Mouse (Mus musculus): ENCODE results near the gene Cbfa2t2. TPM values are rescaled to one million over a fixed set of nuclear protein-coding genes. Genes with fewer than 3 reads are reported as not detected.

Gene Cbfa2t2
- polyA plus RNA-seq, 1 experiment = 9.8 TPM

- 92% methylated on average over 6 of the region's 6 CpGs for WGBS
- Histone ChIP-seq H3K27ac (ENCODE audit: insufficient read depth, low read depth, low read length) (no peak overlapping the region), H3K4me1 (ENCODE audit: control insufficient read depth, insufficient read depth, insufficient read length, low read length) (peaks cover 19% of the 10 kb centered on the region), H3K36me3 (ENCODE audit: control insufficient read depth, insufficient read depth, low read length) (no peaks in the 10 kb centered on the region), H3K4me3 (ENCODE audit: low read depth, low read length) (no peak overlapping the region), H3K27me3 (ENCODE audit: control insufficient read depth, insufficient read depth, low read length) (0 out of 2 replicates have a peak, but pooled peaks cover under 1% of the 10 kb centered on the region)
- TF ChIP-seq POLR2A (IDR thresholded peaks at IDR 0.05; ENCODE audit: low read depth, low read length) = no peak
- TF ChIP-seq CTCF (IDR thresholded peaks at IDR 0.05; ENCODE audit: extremely low read depth, insufficient read length, insufficient replicate concordance, low read depth, low read length) = no peak
Observed at GRCm38 (mm10) chr2:154555235-154555634, 119.0 kb downstream of the Cbfa2t2 start.

DNA sequence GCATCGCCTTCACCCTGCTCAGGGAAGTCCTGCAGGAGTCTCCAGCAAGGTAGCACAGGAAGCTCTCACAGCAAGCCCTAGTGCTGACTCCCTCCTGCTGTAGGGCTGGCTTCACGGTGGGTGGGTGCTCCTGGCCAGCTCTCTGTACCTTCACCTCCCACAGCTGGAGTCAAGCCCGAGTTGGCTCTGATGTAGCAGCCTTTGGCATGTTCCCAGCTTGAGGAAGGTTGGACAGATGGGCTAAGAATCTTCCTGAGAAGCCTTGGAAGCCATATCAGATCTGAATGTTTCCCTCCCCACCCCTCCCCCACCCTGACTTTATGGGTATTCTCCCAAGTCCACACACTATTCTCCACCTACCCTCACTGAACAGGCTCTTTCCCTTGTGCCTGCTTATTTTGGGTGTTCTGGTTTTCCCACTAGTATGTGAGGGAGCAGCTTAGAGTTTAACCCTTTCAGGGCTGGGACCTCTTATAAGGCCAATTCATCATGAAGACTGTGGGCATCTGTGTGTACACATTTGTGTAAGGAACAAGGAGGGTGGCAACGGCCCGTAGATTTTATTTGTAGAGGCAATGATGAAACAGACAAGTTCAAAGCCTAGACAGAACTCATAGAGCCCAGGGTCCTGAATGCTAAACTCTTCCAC lies 121.0 kb downstream of the Cbfa2t2 start:
- no peak for TF ChIP-seq CTCF (IDR thresholded peaks at IDR 0.05; ENCODE audit: extremely low read depth, insufficient read length, insufficient replicate concordance, low read depth, low read length)
- TF ChIP-seq POLR2A (IDR thresholded peaks at IDR 0.05; ENCODE audit: low read depth, low read length) = no peak
- WGBS = 48% methylated on average over 5 of the region's 5 CpGs
- no peaks in the 10 kb centered on the region for H3K36me3 ChIP-seq (ENCODE audit: control insufficient read depth, insufficient read depth, low read length)
- H3K4me3 ChIP-seq (ENCODE audit: low read depth, low read length) = no peak overlapping the region
- no peaks in the 10 kb centered on the region for H3K27me3 ChIP-seq (ENCODE audit: control insufficient read depth, insufficient read depth, low read length)
- peaks cover 13% of the 10 kb centered on the region for H3K4me1 ChIP-seq (ENCODE audit: control insufficient read depth, insufficient read depth, insufficient read length, low read length)
- no peak overlapping the region for H3K27ac ChIP-seq (ENCODE audit: insufficient read depth, low read depth, low read length)

DNA sequence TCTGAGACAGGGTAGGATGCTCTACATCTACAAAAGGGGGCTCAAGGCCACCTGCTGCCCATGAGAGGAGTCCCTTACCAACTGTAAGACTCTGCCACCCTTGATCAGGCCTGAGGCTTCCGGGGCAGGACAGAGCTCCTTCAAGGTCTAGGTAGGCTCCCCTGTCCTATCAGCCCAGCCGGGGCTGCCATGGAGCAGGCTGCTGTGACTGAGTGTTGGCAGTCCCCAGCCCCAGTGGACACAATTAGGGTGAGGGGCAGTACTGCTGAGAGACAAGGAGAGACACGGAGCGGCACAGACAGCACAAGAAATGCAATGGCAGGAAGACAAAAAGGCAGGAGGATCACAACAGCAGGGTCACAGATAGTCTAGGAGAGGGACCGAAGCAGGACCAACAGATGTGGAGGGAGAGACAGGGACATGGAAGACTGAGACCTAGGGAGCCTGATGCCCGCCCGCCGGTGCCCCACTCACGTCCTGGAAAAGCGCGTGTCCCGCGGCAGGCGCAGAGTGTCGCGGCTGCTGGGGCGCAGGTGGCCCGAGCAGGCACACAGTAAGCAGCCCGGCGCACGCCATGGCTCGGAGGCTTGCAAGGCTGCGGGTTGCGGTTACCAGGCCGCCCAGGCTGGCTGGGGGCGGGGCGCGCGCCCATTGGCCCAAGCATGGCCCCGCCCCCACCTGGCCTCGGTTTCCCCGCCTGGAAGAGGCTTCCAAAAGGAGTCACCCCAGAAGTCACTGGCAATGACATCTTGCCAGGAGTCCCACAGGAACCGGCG lies 122.2 kb downstream of the Cbfa2t2 start, which contains the start of gene Necab3:
Gene Necab3, minus strand, starts transcription at position 627 of the 776 bp plus-strand sequence.
- H3K27me3 ChIP-seq (ENCODE audit: control insufficient read depth, insufficient read depth, low read length) = no peaks in the 10 kb centered on the region
- TF ChIP-seq CTCF (IDR thresholded peaks at IDR 0.05; ENCODE audit: extremely low read depth, insufficient read length, insufficient replicate concordance, low read depth, low read length) = no peak
- H3K4me3 ChIP-seq (ENCODE audit: low read depth, low read length) = peak within 1 kb of the TSS; percentile 47
- H3K36me3 ChIP-seq (ENCODE audit: control insufficient read depth, insufficient read depth, low read length) = 0 out of 2 replicates have a peak, but pooled peaks cover 2% of the 10 kb centered on the region
- no peak within 1 kb of the TSS for H3K27ac ChIP-seq (ENCODE audit: insufficient read depth, low read depth, low read length)
- peaks cover 8% of the 10 kb centered on the region for H3K4me1 ChIP-seq (ENCODE audit: control insufficient read depth, insufficient read depth, insufficient read length, low read length)
- 10% methylated on average over 34 of the region's 34 CpGs for WGBS

DNA sequence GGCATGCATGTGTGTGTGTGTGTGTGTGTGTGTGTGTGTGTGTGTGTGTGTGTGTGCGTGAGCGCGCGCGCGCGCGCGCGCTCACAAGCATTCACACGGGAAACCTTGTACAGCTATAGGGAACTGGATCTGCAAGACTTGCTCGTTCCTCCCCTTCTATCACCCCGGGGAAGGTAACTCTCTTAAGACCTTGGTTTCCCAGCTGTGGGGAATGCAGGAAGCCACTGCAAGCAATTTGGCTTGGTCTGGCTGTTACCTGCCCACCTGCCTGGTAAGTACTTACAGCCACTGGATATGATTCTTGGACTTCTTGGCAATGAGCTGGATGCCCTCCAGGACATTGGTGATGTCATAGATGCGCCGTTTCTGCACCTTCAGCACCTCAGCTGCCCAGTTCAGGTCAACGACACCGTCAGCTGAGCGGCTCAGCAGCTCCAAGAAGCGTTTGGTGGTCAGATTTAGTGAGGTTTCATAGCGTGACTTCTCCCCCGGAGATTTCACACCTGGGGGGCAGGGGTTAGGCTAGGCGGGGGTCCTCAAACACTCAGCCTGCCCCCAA lies 127.4 kb downstream of the Cbfa2t2 start:
- H3K4me3 ChIP-seq (ENCODE audit: low read depth, low read length) = no peak overlapping the region
- WGBS = 91% methylated on average over 22 of the region's 22 CpGs
- no peak overlapping the region for H3K27ac ChIP-seq (ENCODE audit: insufficient read depth, low read depth, low read length)
- H3K27me3 ChIP-seq (ENCODE audit: control insufficient read depth, insufficient read depth, low read length) = no peaks in the 10 kb centered on the region
- H3K4me1 ChIP-seq (ENCODE audit: control insufficient read depth, insufficient read depth, insufficient read length, low read length) = peaks cover 1% of the 10 kb centered on the region
- 0 out of 2 replicates have a peak, but pooled peaks cover 2% of the 10 kb centered on the region for H3K36me3 ChIP-seq (ENCODE audit: control insufficient read depth, insufficient read depth, low read length)
- no peak for TF ChIP-seq POLR2A (IDR thresholded peaks at IDR 0.05; ENCODE audit: low read depth, low read length)

DNA sequence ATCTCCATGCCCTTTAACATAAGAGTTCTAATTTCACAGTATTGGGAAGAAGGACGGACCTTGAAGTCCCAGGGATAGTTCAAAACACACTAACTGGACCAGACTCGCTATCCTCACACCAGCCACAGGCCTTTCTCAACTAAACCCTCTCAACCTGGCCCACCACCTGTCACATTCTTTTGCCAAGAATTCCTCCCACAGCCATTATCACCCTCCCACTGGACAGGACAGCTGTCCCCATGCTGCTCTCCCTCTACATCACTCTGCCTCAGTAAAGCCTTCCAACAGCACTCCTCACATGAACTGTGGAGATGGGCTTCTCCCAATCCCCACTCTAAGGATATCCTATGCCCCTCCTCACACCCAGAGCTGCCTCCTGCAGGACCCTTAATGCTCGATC lies 129.3 kb downstream of the Cbfa2t2 start:
- no peaks in the 10 kb centered on the region for H3K27me3 ChIP-seq (ENCODE audit: control insufficient read depth, insufficient read depth, low read length)
- no peak overlapping the region for H3K4me3 ChIP-seq (ENCODE audit: low read depth, low read length)
- H3K27ac ChIP-seq (ENCODE audit: insufficient read depth, low read depth, low read length) = no peak overlapping the region
- peaks cover 5% of the 10 kb centered on the region; the same call in 1 of the 2 replicates for H3K4me1 ChIP-seq (ENCODE audit: control insufficient read depth, insufficient read depth, insufficient read length, low read length)
- WGBS = 93% methylated on average over 3 of the region's 3 CpGs
- 0 out of 2 replicates have a peak, but pooled peaks cover 2% of the 10 kb centered on the region for H3K36me3 ChIP-seq (ENCODE audit: control insufficient read depth, insufficient read depth, low read length)
- TF ChIP-seq POLR2A (IDR thresholded peaks at IDR 0.05; ENCODE audit: low read depth, low read length) = no peak
- no peak for TF ChIP-seq CTCF (IDR thresholded peaks at IDR 0.05; ENCODE audit: extremely low read depth, insufficient read length, insufficient replicate concordance, low read depth, low read length)

- WGBS = 37% methylated on average over 8 of the region's 8 CpGs
- peaks cover 5% of the 10 kb centered on the region; the same call in 1 of the 2 replicates for H3K4me1 ChIP-seq (ENCODE audit: control insufficient read depth, insufficient read depth, insufficient read length, low read length)
- 0 out of 2 replicates have a peak, but pooled peaks cover 2% of the 10 kb centered on the region for H3K36me3 ChIP-seq (ENCODE audit: control insufficient read depth, insufficient read depth, low read length)
- TF ChIP-seq POLR2A (IDR thresholded peaks at IDR 0.05; ENCODE audit: low read depth, low read length) (no peak), CTCF (IDR thresholded peaks at IDR 0.05; ENCODE audit: extremely low read depth, insufficient read length, insufficient replicate concordance, low read depth, low read length) (no peak)
- H3K27ac ChIP-seq (ENCODE audit: insufficient read depth, low read depth, low read length) = no peak overlapping the region
- no peaks in the 10 kb centered on the region for H3K27me3 ChIP-seq (ENCODE audit: control insufficient read depth, insufficient read depth, low read length)
- H3K4me3 ChIP-seq (ENCODE audit: low read depth, low read length) = no peak overlapping the region
Observed at GRCm38 (mm10) chr2:154566641-154567040, 130.4 kb downstream of the Cbfa2t2 start.

GRCm38 (mm10) chr2:154567766-154568165 lies 131.5 kb downstream of the Cbfa2t2 start:
- H3K4me1 ChIP-seq (ENCODE audit: control insufficient read depth, insufficient read depth, insufficient read length, low read length) = peaks cover 5% of the 10 kb centered on the region; the same call in 1 of the 2 replicates
- H3K27me3 ChIP-seq (ENCODE audit: control insufficient read depth, insufficient read depth, low read length) = no peaks in the 10 kb centered on the region
- H3K4me3 ChIP-seq (ENCODE audit: low read depth, low read length) = no peak overlapping the region
- TF ChIP-seq CTCF (IDR thresholded peaks at IDR 0.05; ENCODE audit: extremely low read depth, insufficient read length, insufficient replicate concordance, low read depth, low read length) = no peak
- no peak for TF ChIP-seq POLR2A (IDR thresholded peaks at IDR 0.05; ENCODE audit: low read depth, low read length)
- 0 out of 2 replicates have a peak, but pooled peaks cover under 1% of the 10 kb centered on the region for H3K36me3 ChIP-seq (ENCODE audit: control insufficient read depth, insufficient read depth, low read length)
- H3K27ac ChIP-seq (ENCODE audit: insufficient read depth, low read depth, low read length) = no peak overlapping the region
- 58% methylated on average over 2 of the region's 2 CpGs for WGBS
